13 mouse cellular contexts compared by ENCODE assay signal in genomic region chr2:148206633-148207032, GRCm38 (mm10).
A peak's percentile ranks its signal among the peaks of the same experiment; 100 is the strongest.
DNase-seq lines count a peak whose midpoint lies in the region; ATAC-seq and TF ChIP-seq lines count a peak whose summit lies in the region.
"Had no signal": no experiment of that assay in that cellular context is flagged by ENCODE, and none has a peak within 500 bp of the region (broad histone marks: within the 10 kb centered on the region; RNA-seq: fewer than 3 reads in every experiment).

No protein-coding gene starts in this region.

- no peak for ATAC-seq in kidney, embryonic 16.5 days (ENCODE audit: low FRiP score, low TSS enrichment)

- no peaks in the 10 kb centered on the region for H3K79me2 ChIP-seq in myocyte (ENCODE audit: control insufficient read depth, insufficient read depth)

- no peak for TF ChIP-seq POLR2A in myocyte (IDR thresholded peaks at IDR 0.05; ENCODE audit: insufficient read length, low read depth)

- H3K9me3 ChIP-seq in kidney, embryonic 16.5 days (ENCODE audit: low read length) = no peaks in the 10 kb centered on the region
- H3K9me3 ChIP-seq: limb, embryonic 15.5 days had no signal

- no peak overlapping the region for H3K4me3 ChIP-seq in myocyte
- H3K4me3 ChIP-seq in kidney, embryonic 16.5 days (ENCODE audit: low read length) = no peak overlapping the region
- H3K4me3 ChIP-seq: limb, embryonic 15.5 days had no signal

- H3K27ac ChIP-seq in kidney, embryonic 16.5 days (ENCODE audit: low read length) = no peak overlapping the region
- H3K27ac ChIP-seq: limb, embryonic 15.5 days had no signal

- WGBS in kidney, embryonic 16.5 days = 33% methylated on average over 1 of the region's 1 CpGs

- peak overlapping the region; percentile 46 for H3K4me2 ChIP-seq in myocyte (ENCODE audit: low read depth)
- no peak overlapping the region for H3K4me2 ChIP-seq in kidney, embryonic 16.5 days (replicated peaks; ENCODE audit: low read depth, low read length)
- H3K4me2 ChIP-seq: limb, embryonic 15.5 days; midbrain, embryonic 11.5 days had no signal

- no peaks in the 10 kb centered on the region for H3K36me3 ChIP-seq in myocyte (ENCODE audit: control insufficient read depth, insufficient read depth)
- no peaks in the 10 kb centered on the region for H3K36me3 ChIP-seq in kidney, embryonic 16.5 days (ENCODE audit: insufficient read depth, low read length)
- H3K36me3 ChIP-seq: limb, embryonic 15.5 days had no signal

- no peaks in the 10 kb centered on the region for H3K27me3 ChIP-seq in myocyte (ENCODE audit: control insufficient read depth, insufficient read depth, insufficient read length)
- no peaks in the 10 kb centered on the region for H3K27me3 ChIP-seq in kidney, embryonic 16.5 days (ENCODE audit: insufficient read depth, low read length)
- H3K27me3 ChIP-seq: limb, embryonic 15.5 days had no signal

- no peaks in the 10 kb centered on the region for H3K4me1 ChIP-seq in kidney, embryonic 16.5 days (ENCODE audit: insufficient read depth, low read length)

- no peak overlapping the region for H3ac ChIP-seq in myocyte (ENCODE audit: control insufficient read depth, insufficient read length)

- DNase-seq in left cerebral cortex, adult 11 months (ENCODE audit: low spot score) = peak; percentile 27
- no peak for DNase-seq in left cerebral cortex, postnatal 4 days
- peak; percentile 44 for DNase-seq in embryo, embryonic 10.5 days (ENCODE audit: low spot score)
- DNase-seq in frontal cortex, postnatal 36 days (ENCODE audit: low spot score in 2 of 2) = peak; percentile 28 to 54
- DNase-seq in ovary, adult 18-20 months (ENCODE audit: low spot score) = no peak
- DNase-seq: adrenal gland, adult 8-10 months; cerebellum, adult 2 months; kidney, adult 8-10 months; thymus, postnatal 36 days had no signal

- intact Hi-C loops in left cerebral cortex, postnatal 4 days (cut with DNase I) = no loop called here

- no peak overlapping the region for H3K9ac ChIP-seq in kidney, embryonic 16.5 days (replicated peaks; ENCODE audit: low read length)
- H3K9ac ChIP-seq: limb, embryonic 15.5 days had no signal

TF ChIP-seq in myocyte, 11 proteins besides CTCF, POLR2A, EP300 and RAD21:
- no peak for TF ChIP-seq SRF (IDR thresholded peaks at IDR 0.05; ENCODE audit: control insufficient read depth, insufficient read length, low read depth)
- TF ChIP-seq POLR2AphosphoS2 (IDR thresholded peaks at IDR 0.05; ENCODE audit: insufficient read length, low read depth) = no peak
- TF ChIP-seq MYOD1 (IDR thresholded peaks at IDR 0.05; ENCODE audit: control insufficient read depth in 1 of 3, insufficient read length in 2 of 3, low read depth in 2 of 3) = peak in 1 of 3 experiments; percentile 15
- no peak for TF ChIP-seq USF1 (IDR thresholded peaks at IDR 0.05; ENCODE audit: low read depth)
- TF ChIP-seq CEBPB (IDR thresholded peaks at IDR 0.05; ENCODE audit: insufficient read depth, poor library complexity, severe bottlenecking) = no peak

Comparison
In these comparisons a context has a peak if more than half of its experiments do, and no peak if none do; other contexts are left out.
1. DNase-seq: peak in left cerebral cortex, adult 11 months (single experiment), embryo, embryonic 10.5 days (single experiment) and frontal cortex, postnatal 36 days (2 of 2); none in left cerebral cortex, postnatal 4 days (single experiment) and ovary, adult 18-20 months (single experiment).